Mouse (Mus musculus) G1E (cell line): Measurements from ENCODE around the gene Prokr2.

Experiments
- CTCF ChIP-seq: IDR thresholded peaks from 2 replicates; pipeline ENCODE4 v1.5.1; 2012; ENCODE audit warnings: low read depth, low read length, inconsistent platforms, mixed read lengths
- TAL1 ChIP-seq: conservative IDR thresholded peaks from 2 replicates; pipeline ENCODE4 v1.6.1; 2012; ENCODE audit warnings: low read depth, low read length, inconsistent platforms, mixed read lengths

DNA sequence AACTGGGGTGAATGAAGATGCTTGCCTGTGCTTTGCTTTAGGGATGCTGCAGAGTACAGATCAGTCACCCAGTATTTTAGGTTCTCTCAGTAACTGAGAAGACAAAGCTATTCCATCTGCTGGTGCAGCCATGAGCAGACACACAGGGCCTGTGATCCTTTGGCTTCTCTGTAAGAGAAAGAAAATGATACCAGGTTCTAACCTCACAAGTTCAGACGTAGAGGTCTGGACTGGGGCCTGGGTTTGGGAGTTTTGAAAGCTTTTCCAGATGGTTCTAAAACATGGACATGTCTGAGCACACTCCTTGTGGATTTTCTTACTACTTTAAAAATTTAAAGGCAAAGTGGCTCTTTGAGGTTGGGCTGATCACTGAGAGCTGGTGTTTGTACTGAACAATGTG is 10.5 kb upstream of the Prokr2 start:
- no peak for TF ChIP-seq CTCF
- TF ChIP-seq TAL1 = no peak
